In genomic region chr2:158705529-158705928, GRCm38 (mm10) we compare ENCODE assay signal across 25 mouse cellular contexts. TPM values are rescaled to one million over a fixed set of nuclear protein-coding genes. Genes with fewer than 3 reads are reported as not detected.
DNase-seq lines count a peak whose midpoint lies in the region; ATAC-seq and TF ChIP-seq lines count a peak whose summit lies in the region.
"Had no signal": no experiment of that assay in that cellular context is flagged by ENCODE, and none has a peak within 500 bp of the region (broad histone marks: within the 10 kb centered on the region; RNA-seq: fewer than 3 reads in every experiment).

No protein-coding gene starts in this region.

- TF ChIP-seq CTCF in thymus, adult 2 months (IDR thresholded peaks at IDR 0.05; ENCODE audit: borderline replicate concordance, control insufficient read depth, extremely low read depth, insufficient read depth, low read length, poor library complexity) = no peak
- no peak for TF ChIP-seq CTCF in left cerebral cortex, adult 2 months (IDR thresholded peaks at IDR 0.05)

- 76% methylated on average over 6 of the region's 6 CpGs for WGBS in thymus, adult 2 months

- H3K36me3 ChIP-seq in thymus, adult 2 months (ENCODE audit: control insufficient read depth, insufficient read depth, low read length) = peaks cover 36% of the 10 kb centered on the region
- H3K36me3 ChIP-seq: forebrain, embryonic 10.5 days; G1E; hindbrain, embryonic 10.5 days; hindbrain, embryonic 13.5 days had no signal

- no peak for DNase-seq in thymus, adult 2 months
- DNase-seq in thymus, postnatal 0 days (ENCODE audit: low spot score) = no peak
- DNase-seq in T-cell, adult 2 months (ENCODE audit: low spot score) = peak; percentile 39
- DNase-seq in left cerebral cortex, adult 2 months (ENCODE audit: extremely low spot score in 1 of 2, low spot score in 2 of 2) = no peak
- DNase-seq in gastrocnemius, postnatal 4 days (ENCODE audit: low spot score in 2 of 2) = no peak
- DNase-seq: adrenal gland, postnatal 10 days; adrenal gland, postnatal 36 days; B cell, adult 2 months; cerebellum, adult 18-20 months; cerebellum, adult 9-10 months; cerebellum, postnatal 14 days; gastrocnemius, postnatal 10 days; gastrocnemius, postnatal 36 days; heart, adult 11 months had no signal

- H3K4me3 ChIP-seq in thymus, adult 2 months (ENCODE audit: control insufficient read depth, insufficient read depth, low read length) = no peak overlapping the region
- no peak overlapping the region for H3K4me3 ChIP-seq in left cerebral cortex, adult 2 months
- H3K4me3 ChIP-seq: forebrain, embryonic 10.5 days; forebrain, embryonic 13.5 days; hindbrain, embryonic 10.5 days; hindbrain, embryonic 13.5 days had no signal

- H3K27me3 ChIP-seq in thymus, adult 2 months (ENCODE audit: control insufficient read depth, insufficient read depth, low read length) = no peaks in the 10 kb centered on the region
- H3K27me3 ChIP-seq: CH12.LX; forebrain, embryonic 13.5 days; hindbrain, embryonic 13.5 days; Patski had no signal

- TF ChIP-seq POLR2A in thymus, adult 2 months (IDR thresholded peaks at IDR 0.05; ENCODE audit: control insufficient read depth, extremely low read depth, insufficient read depth, low read length, poor library complexity) = no peak

- peak overlapping the region; percentile 28; the same call in 1 of the 2 replicates for H3K27ac ChIP-seq in thymus, adult 2 months (ENCODE audit: control insufficient read depth, insufficient read depth, low read length)
- no peak overlapping the region for H3K27ac ChIP-seq in left cerebral cortex, adult 2 months
- H3K27ac ChIP-seq: forebrain, embryonic 10.5 days; forebrain, embryonic 13.5 days; hindbrain, embryonic 10.5 days; hindbrain, embryonic 13.5 days had no signal

- peak; percentile 26 for ATAC-seq in inflammation-experienced regulatory T-cells, adult 6 months
- no peak for ATAC-seq in megakaryocyte, adult 5-6 weeks (ENCODE audit: poor library complexity, severe bottlenecking)
- ATAC-seq: forebrain, embryonic 13.5 days; forebrain, embryonic 16.5 days; hindbrain, embryonic 16.5 days; Patski had no signal

- H3K4me1 ChIP-seq in thymus, adult 2 months (replicated peaks; ENCODE audit: control insufficient read depth, insufficient read depth, low read length) = peaks cover 32% of the 10 kb centered on the region
- H3K4me1 ChIP-seq: forebrain, embryonic 10.5 days; forebrain, embryonic 13.5 days; hindbrain, embryonic 10.5 days; hindbrain, embryonic 13.5 days had no signal

- intact Hi-C loops in left cerebral cortex, adult 2 months (cut with DNase I) = no loop called here

RNA-seq across cellular contexts. Expression of gene Ppp1r16b, which starts 40.3 kb away (rescaled TPM):
- 55.8 and 61.4 TPM in 2 replicates for polyA plus RNA-seq in thymus, adult 2 months (2012; rRNA removed)
- polyA plus RNA-seq in thymus, postnatal 0 days (2015; fragmentation: Nextera tagmentation; extraction: Ambion mirVana) = 45.4 and 58.3 TPM in 2 replicates
- 100 to 1,000 TPM; 106 to 120 (median 115) TPM for polyA plus RNA-seq in inflammation-experienced regulatory T-cells, adult 6 months (2017; shearing (Covaris generic))
- total RNA-seq in megakaryocyte, adult 5-6 weeks (2015) = 0.58 and 0.98 TPM in 2 replicates
- total RNA-seq in megakaryocyte, adult 5-6 weeks (2017) = 0.70 and 1.3 TPM in 2 replicates
- 100 to 1,000 TPM; 135 to 138 TPM for total RNA-seq in left cerebral cortex, adult 2 months (2021)
- 1 to 10 TPM; 8.3 to 9.1 TPM for total RNA-seq in gastrocnemius, postnatal 4 days (2021)
- polyA plus RNA-seq: G1E had no signal

Comparison
In these comparisons a context has a peak if more than half of its experiments do, and no peak if none do; other contexts are left out.
1. RNA of gene Ppp1r16b, which starts 40.3 kb away (total RNA-seq): 135 to 138 TPM in left cerebral cortex, adult 2 months; 8.3 to 9.1 TPM in gastrocnemius, postnatal 4 days and 0.58 to 1.3 TPM in megakaryocyte, adult 5-6 weeks; every median in the first group is over 10 times any median in the second.